8 mouse cellular contexts compared by ENCODE assay signal in genomic region chr9:82829693-82830430, GRCm38 (mm10). TPM values are rescaled to one million over a fixed set of nuclear protein-coding genes. Genes with fewer than 3 reads are reported as not detected.
DNase-seq lines count a peak whose midpoint lies in the region; ATAC-seq lines count a peak whose summit lies in the region.

No protein-coding gene starts in this region.

- no peaks in the 10 kb centered on the region for H3K27me3 ChIP-seq in hindbrain, embryonic 14.5 days (ENCODE audit: control insufficient read depth, insufficient read depth, low read length)

- ATAC-seq in hindbrain, embryonic 14.5 days (ENCODE audit: low FRiP score) = peak; percentile 96

- peak overlapping the region; percentile 69 for H3K4me2 ChIP-seq in hindbrain, embryonic 14.5 days (replicated peaks)

- H3K27ac ChIP-seq in hindbrain, embryonic 14.5 days = peak overlapping the region; percentile 96

- no peaks in the 10 kb centered on the region for H3K9me3 ChIP-seq in hindbrain, embryonic 14.5 days (ENCODE audit: control insufficient read depth, low read length)

- no peaks in the 10 kb centered on the region for H3K36me3 ChIP-seq in hindbrain, embryonic 14.5 days (replicated peaks; ENCODE audit: control insufficient read depth, insufficient read depth)

- WGBS in hindbrain, embryonic 14.5 days = under 1% methylated on average over 64 of the region's 65 CpGs

- peak overlapping the region; percentile 93 for H3K4me3 ChIP-seq in hindbrain, embryonic 14.5 days (replicated peaks; ENCODE audit: low read length)

- DNase-seq in T-cell, adult 2 months (ENCODE audit: low spot score) = peak; percentile 89
- peak; percentile 92 to 93 for DNase-seq in cerebellum, postnatal 25 days
- peak; percentile 67 to 86 for DNase-seq in frontal cortex, postnatal 25 days (ENCODE audit: low spot score in 2 of 2)
- peak; percentile 93 for DNase-seq in hindbrain, embryonic 14.5 days (ENCODE audit: low spot score)
- DNase-seq in layer of hippocampus, postnatal 36 days = peak; percentile 90
- DNase-seq in lung, postnatal 25 days (ENCODE audit: low spot score) = peak; percentile 85
- peak; percentile 82 for DNase-seq in retina, adult 2 months (ENCODE audit: low read depth, low spot score)
- peak; percentile 88 for DNase-seq in thymus, postnatal 25 days

- H3K9ac ChIP-seq in hindbrain, embryonic 14.5 days = peak overlapping the region; percentile 93

- peaks cover 21% of the 10 kb centered on the region for H3K4me1 ChIP-seq in hindbrain, embryonic 14.5 days (replicated peaks; ENCODE audit: control insufficient read depth, insufficient read depth, low read length)

RNA-seq across cellular contexts. Expression of gene Irak1bp1, which starts 0.5 kb away (rescaled TPM):
- 38.3 and 41.7 TPM in 2 replicates for polyA plus RNA-seq in hindbrain, embryonic 14.5 days (2014; fragmentation: Nextera tagmentation; extraction: Ambion mirVana)
- 10 to 100 TPM; 20.0 to 23.0 TPM for total RNA-seq in layer of hippocampus, postnatal 36 days (2021)

Comparison
In these comparisons a context has a peak if more than half of its experiments do, and no peak if none do; other contexts are left out.
1. Peak in every context shown above with its lines: DNase-seq, ATAC-seq, H3K4me3 ChIP-seq and H3K27ac ChIP-seq.